Mouse (Mus musculus) forebrain, embryonic 10.5 days (tissue): ENCODE results near the gene Bdh2. TPM values are rescaled to one million over a fixed set of nuclear protein-coding genes. Genes with fewer than 3 reads are reported as not detected.

Experiments used
- DNase-seq: peaks from one replicate; pipeline ENCODE4 v3.0.0-alpha.2; 2017; ENCODE audit warnings: low spot score; ENCODE audit errors: extremely low spot score
- H3K27ac ChIP-seq: fragments of 300-500 bp; sonication (generic); 2 replicates; pipeline ENCODE4 v1.5.1; 2016; ENCODE audit warnings: mild to moderate bottlenecking
- H3K27me3 ChIP-seq: fragments of 300-500 bp; sonication (generic); 2 replicates; pipeline ENCODE4 v1.6.1; 2016; ENCODE audit warnings: mild to moderate bottlenecking; ENCODE audit not compliant: poor library complexity, severe bottlenecking
- H3K36me3 ChIP-seq: fragments of 300-500 bp; sonication (generic); replicated peaks from 2 replicates; pipeline ENCODE4 v1.6.1; 2016; ENCODE audit warnings: mild to moderate bottlenecking, moderate library complexity
- H3K4me1 ChIP-seq: fragments of 300-500 bp; sonication (generic); 2 replicates; pipeline ENCODE4 v1.6.1; 2016
- H3K4me3 ChIP-seq: fragments of 300-500 bp; sonication (generic); 2 replicates; pipeline ENCODE4 v1.5.1; 2016; ENCODE audit warnings: mild to moderate bottlenecking, moderate library complexity
- H3K9me3 ChIP-seq: fragments of 300-500 bp; sonication (generic); 2 replicates; pipeline ENCODE4 v1.6.1; 2016; ENCODE audit warnings: mild to moderate bottlenecking, moderate library complexity
- WGBS: fragments of 180-500 bp; shearing (Covaris S2); methylation state at CpG from one replicate; pipeline ENCODE4 v1.1.7; 2016; 5-methylcytosine and 5-hydroxymethylcytosine counted together
- polyA plus RNA-seq: library from polyadenylated mRNA; unstranded; fragments of >200 nt; fragmentation: Nextera tagmentation; extraction: Ambion mirVana; gene quantifications from 2 replicates; pipeline ENCODE4 v1.2.1, GENCODE M21; 2016

Bdh2 gene
- polyA plus RNA-seq, 1 experiment from 2014 or later = 6.0 TPM

DNA sequence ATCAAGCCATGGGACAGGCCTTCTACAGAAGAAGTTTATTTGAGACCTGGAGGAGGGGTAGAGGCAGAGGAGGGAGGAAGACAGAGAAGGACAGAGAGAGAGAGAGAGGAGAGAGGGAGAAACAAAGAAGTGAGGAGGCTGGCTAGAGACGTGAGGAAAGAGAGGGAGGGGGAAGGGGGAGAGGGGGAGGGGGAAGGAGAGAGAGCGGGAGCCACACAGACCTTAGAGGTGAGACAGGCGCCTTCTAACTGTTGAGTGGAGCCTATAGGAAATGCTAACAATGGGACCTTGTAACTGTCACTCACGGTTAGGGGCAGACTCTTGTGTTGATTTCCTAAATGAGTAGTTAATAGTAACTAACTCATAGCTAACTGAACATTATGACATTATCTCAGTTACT, 52.7 kb downstream of the Bdh2 start:
- 45% methylated on average over 4 of the region's 4 CpGs for WGBS
- H3K27me3 ChIP-seq = no peaks in the 10 kb centered on the region
- no peaks in the 10 kb centered on the region for H3K9me3 ChIP-seq
- no peaks in the 10 kb centered on the region; the same call in 1 of the 2 replicates for H3K36me3 ChIP-seq
- H3K4me3 ChIP-seq = no peak overlapping the region
- H3K27ac ChIP-seq = peak overlapping the region; percentile 17; the same call in 1 of the 2 replicates
- H3K4me1 ChIP-seq = peaks cover 14% of the 10 kb centered on the region; the same call in 1 of the 2 replicates
- no peak for DNase-seq

DNA sequence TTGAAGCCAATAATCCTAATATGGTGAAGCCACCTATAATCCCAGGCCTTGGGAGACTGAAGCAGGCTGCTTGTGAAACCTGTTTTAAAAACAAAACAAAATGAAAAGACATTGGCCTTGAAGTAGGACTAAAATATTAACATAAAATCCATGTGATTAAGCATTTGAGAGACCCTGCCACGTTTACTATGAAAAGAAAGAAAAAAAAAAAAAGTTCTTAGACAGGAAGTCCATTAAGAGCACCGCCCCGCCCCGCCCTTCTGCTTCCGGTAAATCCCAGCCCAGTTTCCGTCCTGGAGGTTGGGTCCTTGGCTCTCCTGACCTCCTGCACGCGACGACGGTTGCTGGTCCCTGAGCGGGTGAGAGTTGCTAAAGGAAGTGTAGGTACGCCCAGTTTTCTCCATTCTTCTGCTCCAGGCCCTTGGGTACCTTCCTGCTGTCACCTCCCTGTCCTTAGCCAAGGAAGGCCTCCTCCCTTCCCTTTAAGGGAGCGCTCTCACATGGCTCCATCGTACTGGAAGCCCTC, 66.8 kb downstream of the Bdh2 start, which contains the start of gene Slc9b1:
Gene Slc9b1, plus strand, starts transcription at position 291 of the 526 bp plus-strand sequence.
- no peak within 1 kb of the TSS for H3K4me3 ChIP-seq
- H3K27ac ChIP-seq = no peak within 1 kb of the TSS
- H3K36me3 ChIP-seq = no peaks in the 10 kb centered on the region
- H3K4me1 ChIP-seq = no peaks in the 10 kb centered on the region
- DNase-seq = no peak
- WGBS = 84% methylated on average over 14 of the region's 14 CpGs
- H3K9me3 ChIP-seq = no peaks in the 10 kb centered on the region
- no peaks in the 10 kb centered on the region for H3K27me3 ChIP-seq

DNA sequence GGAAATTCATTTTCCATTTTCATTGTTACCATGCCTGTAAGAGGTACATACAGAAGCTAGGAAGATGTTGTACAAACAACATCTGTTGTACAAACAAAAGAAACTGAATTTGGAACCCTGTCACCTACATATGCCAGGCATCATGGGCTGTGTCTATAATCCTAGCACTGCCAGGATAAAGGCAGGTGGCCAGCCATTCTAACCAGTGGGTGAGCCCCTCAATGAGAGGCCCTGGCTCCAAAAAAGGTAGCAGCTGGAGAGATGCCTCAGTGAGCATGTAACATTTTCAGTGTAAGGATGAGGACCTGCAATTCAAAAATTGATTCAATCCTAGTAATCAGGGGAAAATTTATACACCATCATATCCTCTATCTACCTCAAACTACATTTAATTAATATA, 68.0 kb downstream of the Bdh2 start:
- Histone ChIP-seq H3K4me1 (no peaks in the 10 kb centered on the region), H3K27ac (no peak overlapping the region), H3K36me3 (no peaks in the 10 kb centered on the region), H3K4me3 (no peak overlapping the region), H3K9me3 (no peaks in the 10 kb centered on the region), H3K27me3 (no peaks in the 10 kb centered on the region)
- DNase-seq = no peak

DNA sequence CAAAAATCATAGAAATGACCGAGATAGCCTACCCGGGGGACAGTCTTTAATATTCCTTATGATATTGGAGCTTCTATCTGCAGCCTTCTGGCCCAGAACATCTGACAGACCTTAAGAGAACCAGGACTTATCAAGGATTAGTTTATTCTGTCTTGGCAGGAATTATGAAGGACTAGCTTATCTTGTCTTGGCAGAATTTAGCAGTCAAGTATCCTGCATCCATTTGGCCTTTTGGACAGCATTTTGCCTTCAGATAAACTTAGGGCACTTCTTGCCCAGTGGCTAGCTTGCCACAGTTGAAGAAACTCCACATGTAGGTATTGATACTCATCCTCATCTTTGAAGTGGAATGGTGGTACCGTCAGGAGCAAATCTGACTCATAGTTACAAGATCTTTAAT, 70.8 kb downstream of the Bdh2 start:
- Histone ChIP-seq H3K36me3 (no peaks in the 10 kb centered on the region), H3K27ac (no peak overlapping the region), H3K27me3 (no peaks in the 10 kb centered on the region), H3K9me3 (no peaks in the 10 kb centered on the region), H3K4me1 (no peaks in the 10 kb centered on the region), H3K4me3 (no peak overlapping the region)
- no peak for DNase-seq
- 91% methylated on average over 3 of the region's 3 CpGs for WGBS

Other genes with a start within 250 kb of the Bdh2 start
- 41.9 and 42.1 TPM in 2 replicates for gene Cenpe, start 68.7 kb upstream of the Bdh2 start, polyA plus RNA-seq
- gene Slc9b2, start 26.5 kb downstream of the Bdh2 start, polyA plus RNA-seq = 5.6 and 7.2 TPM in 2 replicates
- 0.34 and 0.38 TPM in 2 replicates for gene Slc9b1, start 66.8 kb downstream of the Bdh2 start, polyA plus RNA-seq
- gene Cisd2, start 142.7 kb downstream of the Bdh2 start, polyA plus RNA-seq = 87.8 and 89.8 TPM in 2 replicates
- gene Ube2d3, start 156.9 kb downstream of the Bdh2 start, polyA plus RNA-seq = 565 and 588 TPM in 2 replicates
- 3.9 and 4.4 TPM in 2 replicates for gene Manba, start 204.4 kb downstream of the Bdh2 start, polyA plus RNA-seq